Mouse (Mus musculus) testis, postnatal 10 days (tissue): ENCODE results near the gene Ric1.

Experiments used
- DNase-seq: peaks from one replicate; pipeline ENCODE4 v3.0.0; 2021; ENCODE audit warnings: low spot score

Ric1 gene

DNA sequence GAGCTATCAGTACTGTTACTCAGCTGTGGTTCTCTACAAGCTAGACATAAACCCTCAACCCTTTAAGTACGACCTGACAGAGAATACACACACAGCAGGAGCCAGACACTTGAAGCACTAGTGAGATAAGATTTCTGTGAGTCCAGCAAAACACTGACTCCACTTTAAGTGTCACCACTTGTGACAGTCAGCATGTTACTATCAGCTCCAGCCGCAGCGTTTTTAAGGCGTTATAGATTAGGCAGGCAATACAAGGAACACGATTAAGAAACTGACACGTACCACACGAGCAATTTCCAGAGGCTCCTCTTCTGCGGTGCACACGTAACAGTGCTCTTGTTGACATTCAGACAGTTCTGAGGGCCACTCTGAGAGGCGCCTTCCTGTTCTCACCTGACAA lies 88.8 kb downstream of the Ric1 start:
- no peak for DNase-seq

GRCm38 (mm10) chr19:29612102-29612501 lies 90.0 kb downstream of the Ric1 start:
- no peak for DNase-seq

DNA sequence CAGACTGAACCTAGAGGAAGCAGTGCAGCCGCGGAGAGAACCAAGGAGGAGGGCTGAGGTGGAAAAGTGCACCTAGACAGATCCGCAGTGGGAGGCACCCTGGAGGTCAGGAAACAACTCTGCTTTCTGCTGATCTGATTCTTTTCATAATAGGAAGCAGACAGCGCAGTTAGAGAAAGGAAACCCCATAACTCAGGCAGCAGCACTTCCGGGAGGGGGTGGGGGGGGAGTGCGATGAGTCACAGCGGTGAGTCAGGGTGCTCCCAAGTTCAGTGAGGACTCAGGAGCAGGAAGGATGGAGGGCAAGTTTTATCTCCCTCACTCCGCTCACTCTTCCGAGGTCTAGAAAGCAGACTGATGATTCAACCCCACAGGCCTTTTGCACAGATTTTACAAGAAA lies 119.0 kb downstream of the Ric1 start:
- DNase-seq = no peak

DNA sequence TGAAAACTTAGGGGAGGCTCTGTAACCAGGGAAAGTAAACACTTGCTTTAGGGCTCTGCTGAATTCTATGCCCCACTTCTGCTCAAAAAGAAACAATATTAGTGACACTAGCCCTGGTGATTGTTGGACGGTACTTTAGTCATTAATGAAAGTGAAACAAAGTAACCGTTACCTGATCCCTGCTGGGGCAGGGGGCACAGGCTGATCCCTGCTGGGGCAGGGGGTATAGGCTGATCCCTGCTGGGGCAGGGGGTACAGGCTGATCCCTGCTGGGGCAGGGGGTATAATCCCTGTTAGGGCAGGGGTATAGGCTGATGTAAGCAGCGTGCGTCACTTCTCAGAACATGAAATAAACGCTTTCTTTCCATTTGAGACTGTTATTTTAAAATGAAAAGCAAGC lies 119.4 kb downstream of the Ric1 start:
- DNase-seq = no peak

GRCm38 (mm10) chr19:29642211-29642610 lies 120.1 kb downstream of the Ric1 start:
- DNase-seq = no peak

DNA sequence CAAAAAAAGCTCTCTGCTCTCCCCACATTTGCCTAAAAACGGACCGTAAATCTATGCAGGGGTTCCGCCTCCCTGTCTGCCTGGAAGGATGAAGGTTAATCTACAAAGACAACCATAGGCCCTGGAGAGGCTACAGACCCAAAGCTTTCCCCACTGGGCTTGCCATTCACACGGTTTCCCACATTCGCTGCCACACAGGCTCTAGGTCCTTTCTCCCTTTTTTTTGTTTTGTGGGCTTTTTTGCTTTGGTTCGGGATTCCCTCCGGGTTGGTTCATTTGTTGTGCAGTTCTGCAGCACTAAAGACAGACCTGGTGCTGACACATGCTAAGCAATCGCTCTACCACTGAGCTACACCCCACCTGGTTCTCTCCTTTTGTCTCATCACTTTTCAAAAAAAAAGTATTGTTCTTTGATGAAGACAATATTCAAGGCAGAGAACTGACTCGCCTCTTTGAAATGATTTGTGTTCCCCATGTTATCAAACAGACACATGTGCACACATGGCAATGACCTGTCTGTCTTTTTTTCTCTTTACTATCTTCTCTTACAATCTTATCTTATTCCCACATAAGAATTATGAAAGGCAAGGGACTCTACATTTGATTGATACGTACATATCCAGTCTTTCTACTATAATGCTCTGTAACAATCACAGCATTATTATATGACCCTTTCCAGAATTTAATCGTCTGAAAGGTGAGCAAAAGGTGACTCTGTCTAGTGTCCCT lies 121.3 kb downstream of the Ric1 start:
- DNase-seq = no peak

DNA sequence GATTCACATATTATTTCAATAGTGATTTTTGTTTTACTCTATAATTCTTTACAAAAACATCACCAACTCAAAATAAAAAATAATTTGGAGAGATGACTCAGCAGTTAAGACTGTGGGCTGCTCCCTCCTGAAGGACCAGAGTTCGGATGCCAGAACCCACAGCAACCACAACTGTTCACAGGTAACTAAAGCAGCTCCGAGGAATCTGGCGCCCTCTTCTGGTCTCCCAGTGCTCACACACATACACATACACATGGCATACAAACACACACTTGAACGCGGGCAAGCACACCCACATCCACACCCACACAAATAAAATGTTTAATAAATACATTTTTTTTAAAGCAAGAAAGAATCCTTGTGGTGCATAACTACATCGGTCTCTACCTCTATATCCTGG lies 122.7 kb downstream of the Ric1 start:
- DNase-seq = no peak

GRCm38 (mm10) chr19:29647651-29648549 lies 125.8 kb downstream of the Ric1 start, which contains the start of gene Ermp1:
Gene Ermp1 (minus strand): TSS chr19:29648415.
- DNase-seq = peak; percentile 96

GRCm38 (mm10) chr19:29648550-29648914 lies 126.5 kb downstream of the Ric1 start:
- no peak for DNase-seq

DNA sequence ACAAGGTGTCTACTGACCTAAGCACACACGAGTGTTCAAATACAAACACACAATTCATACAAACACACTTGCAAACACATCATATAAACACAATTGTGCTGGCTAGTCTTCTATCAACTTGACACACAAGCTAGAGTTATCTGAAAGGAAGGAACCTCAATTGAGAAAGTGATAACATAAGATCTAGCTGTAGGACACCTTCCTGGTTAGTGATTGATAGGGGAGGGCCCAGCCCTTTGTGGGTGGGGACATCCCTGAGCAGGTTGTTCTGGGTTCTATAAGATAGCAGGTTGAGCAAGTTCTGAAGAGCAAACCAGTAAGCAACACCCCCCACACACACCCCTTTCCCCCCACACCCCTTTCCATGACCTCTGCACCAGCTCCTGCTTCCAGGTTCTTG lies 127.6 kb downstream of the Ric1 start:
- DNase-seq = no peak

- no peak for DNase-seq
Observed at GRCm38 (mm10) chr19:29653768-29654265, 131.7 kb downstream of the Ric1 start.

DNA sequence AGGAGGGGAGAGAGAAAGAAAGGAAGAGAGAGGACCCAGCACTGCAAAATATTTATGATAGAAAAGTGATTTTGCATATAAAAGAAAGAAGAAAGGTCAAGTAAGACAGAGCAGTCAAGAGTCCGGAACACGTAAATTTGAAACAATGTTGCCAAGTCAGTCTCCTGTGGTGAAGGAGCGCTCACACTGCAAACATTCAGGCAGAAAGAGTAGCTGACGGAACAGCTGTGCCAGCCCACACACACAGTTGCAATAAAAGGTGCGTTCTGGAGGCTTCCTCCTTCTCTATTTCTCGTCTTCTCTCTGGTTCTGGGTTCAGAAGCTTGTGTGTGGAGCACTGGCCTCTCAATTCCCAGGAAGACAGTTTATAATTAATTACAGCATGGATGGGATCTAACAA lies 133.1 kb downstream of the Ric1 start:
- DNase-seq = no peak

DNA sequence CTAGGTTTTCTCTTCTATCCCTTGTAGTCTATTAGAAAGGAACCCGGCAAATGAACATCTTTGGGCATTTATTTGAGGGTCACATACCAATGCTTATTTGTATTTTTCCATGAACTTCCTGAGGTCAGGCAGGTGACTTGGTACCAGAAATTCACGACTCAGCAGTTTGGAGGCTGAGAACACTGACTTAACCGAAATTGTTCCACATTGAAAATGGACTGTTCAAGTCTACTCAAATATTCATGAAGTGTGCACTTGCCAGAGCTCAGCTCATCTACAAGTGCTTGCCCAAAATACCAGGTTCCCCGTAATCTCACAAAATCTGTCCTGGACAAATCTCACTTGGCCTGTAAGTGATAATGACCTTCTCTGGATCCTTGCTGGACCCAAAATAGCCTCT lies 133.9 kb downstream of the Ric1 start:
- no peak for DNase-seq
